Mouse (Mus musculus) heart, embryonic 16.5 days (tissue): ENCODE measurements around the gene Rph3al. TPM values are rescaled to one million over a fixed set of nuclear protein-coding genes. Genes with fewer than 3 reads are reported as not detected.

Experiments
- ATAC-seq: fragments of 200-750 bp; cut with Nextera tagmentation; replicated peaks from 2 replicates; pipeline ENCODE4 v1.8.0; 2017; ENCODE audit warnings: moderate number of reproducible peaks; ENCODE audit not compliant: insufficient read depth, low FRiP score; ENCODE audit errors: extremely low read depth
- H3K27ac ChIP-seq: fragments of 300-500 bp; sonication (generic); 2 replicates; pipeline ENCODE4 v1.5.1; 2014; ENCODE audit warnings: mild to moderate bottlenecking, low read length, control low read depth, moderate library complexity
- H3K27me3 ChIP-seq: fragments of 300-500 bp; sonication (generic); 2 replicates; pipeline ENCODE4 v1.6.1; 2014; ENCODE audit warnings: low read length, mixed read lengths; ENCODE audit not compliant: control insufficient read depth, insufficient read depth
- H3K36me3 ChIP-seq: fragments of 300-500 bp; sonication (generic); 2 replicates; pipeline ENCODE4 v1.6.1; 2014; ENCODE audit not compliant: control insufficient read depth, insufficient read depth
- H3K4me1 ChIP-seq: fragments of 300-500 bp; sonication (generic); 2 replicates; pipeline ENCODE4 v1.6.1; 2014; ENCODE audit warnings: low read length, mixed read lengths; ENCODE audit not compliant: control insufficient read depth, insufficient read depth
- H3K4me2 ChIP-seq: fragments of 300-500 bp; sonication (generic); 2 replicates; pipeline ENCODE4 v1.6.1; 2014; ENCODE audit warnings: low read depth, mild to moderate bottlenecking, control low read depth, low read length
- H3K4me3 ChIP-seq: fragments of 300-500 bp; sonication (generic); 2 replicates; pipeline ENCODE4 v1.5.1; 2014; ENCODE audit warnings: mild to moderate bottlenecking, control low read depth, low read length
- H3K9ac ChIP-seq: fragments of 300-500 bp; sonication (generic); 2 replicates; pipeline ENCODE4 v1.6.1; 2014; ENCODE audit warnings: low read length, control low read depth
- H3K9me3 ChIP-seq: fragments of 300-500 bp; sonication (generic); replicated peaks from 2 replicates; pipeline ENCODE4 v1.6.1; 2016; ENCODE audit warnings: low read length; ENCODE audit not compliant: control insufficient read depth
- WGBS: fragments of 180-500 bp; shearing (Covaris S2); extraction: QIAGEN DNeasy Blood & Tissue Kit; methylation state at CpG from one replicate; pipeline ENCODE4 v1.1.7; 2014; 5-methylcytosine and 5-hydroxymethylcytosine counted together
- polyA plus RNA-seq: library from polyadenylated mRNA; unstranded; fragments of >200 nt; fragmentation: Nextera tagmentation; extraction: Ambion mirVana; gene quantifications from 2 replicates; pipeline ENCODE4 v1.2.1, GENCODE M21; 2015

The Rph3al gene
- polyA plus RNA-seq, 1 experiment from 2014 or later, result 6.6 TPM

DNA sequence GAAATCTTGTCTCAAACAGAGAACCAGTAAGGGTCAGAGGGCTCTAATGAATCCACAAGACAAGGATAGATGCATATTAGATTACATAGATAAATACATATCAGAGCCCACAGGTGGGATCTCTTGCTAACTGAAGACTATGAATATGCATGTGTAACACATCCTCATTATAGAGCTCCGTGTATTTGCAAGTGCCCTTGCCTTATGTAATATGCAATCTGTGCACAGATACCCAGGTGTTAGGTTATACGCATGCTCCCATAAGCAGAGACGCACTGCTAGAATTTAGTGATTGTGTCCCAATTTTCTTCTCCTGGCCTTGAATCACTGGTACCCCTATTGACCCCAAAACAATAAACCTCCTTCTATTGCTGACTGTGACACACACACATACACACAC lies 34.0 kb upstream of the Rph3al start:
- Histone ChIP-seq H3K9ac (no peak overlapping the region), H3K4me3 (no peak overlapping the region), H3K36me3 (no peaks in the 10 kb centered on the region), H3K27me3 (peaks cover 16% of the 10 kb centered on the region), H3K27ac (no peak overlapping the region), H3K4me1 (peaks cover 2% of the 10 kb centered on the region; the same call in 1 of the 2 replicates), H3K4me2 (no peak overlapping the region), H3K9me3 (peaks cover 4% of the 10 kb centered on the region)
- no peak for ATAC-seq
- 86% methylated on average over 3 of the region's 3 CpGs for WGBS

DNA sequence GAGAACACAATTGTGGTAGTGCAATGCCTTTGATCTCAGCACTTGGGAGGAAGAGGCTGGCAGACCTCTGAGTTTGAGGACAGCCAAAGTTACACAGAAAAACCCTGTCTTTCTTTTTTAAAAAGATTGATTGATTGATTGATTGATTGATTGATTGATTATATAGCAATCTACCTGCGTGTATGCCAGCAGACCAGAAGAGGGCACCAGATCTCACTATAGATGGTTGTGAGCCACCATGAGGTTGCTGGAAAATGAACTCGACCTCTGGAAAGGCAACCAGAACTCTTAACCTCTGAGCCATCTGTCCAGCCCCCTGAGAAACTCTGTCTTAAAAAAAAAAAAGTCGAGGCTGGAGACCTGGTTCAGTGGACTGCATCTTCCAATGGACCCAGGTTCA lies 32.4 kb upstream of the Rph3al start:
- WGBS, result 35% methylated on average over 3 of the region's 3 CpGs

GRCm38 (mm10) chr11:75968761-75969160 lies 30.5 kb upstream of the Rph3al start:
- Histone ChIP-seq H3K27me3 (peaks cover 24% of the 10 kb centered on the region), H3K9ac (no peak overlapping the region), H3K27ac (no peak overlapping the region), H3K36me3 (no peaks in the 10 kb centered on the region), H3K9me3 (no peaks in the 10 kb centered on the region), H3K4me1 (peaks cover 10% of the 10 kb centered on the region), H3K4me3 (no peak overlapping the region), H3K4me2 (no peak overlapping the region)
- 89% methylated on average over 6 of the region's 6 CpGs for WGBS
- ATAC-seq, result no peak

More for the DNA sequence above, 32.4 kb upstream of the Rph3al start:
- no peaks in the 10 kb centered on the region for H3K36me3 ChIP-seq
- no peak for ATAC-seq
- peaks cover 9% of the 10 kb centered on the region for H3K4me1 ChIP-seq
- H3K4me2 ChIP-seq, result no peak overlapping the region
- H3K4me3 ChIP-seq, result no peak overlapping the region
- H3K9me3 ChIP-seq, result peaks cover 4% of the 10 kb centered on the region
- peaks cover 20% of the 10 kb centered on the region for H3K27me3 ChIP-seq
- no peak overlapping the region for H3K27ac ChIP-seq
- H3K9ac ChIP-seq, result no peak overlapping the region

GRCm38 (mm10) chr11:75966401-75967372 lies 28.5 kb upstream of the Rph3al start:
- Histone ChIP-seq H3K27me3 (peaks cover 24% of the 10 kb centered on the region), H3K9ac (peak overlapping the region; percentile 86), H3K36me3 (no peaks in the 10 kb centered on the region), H3K9me3 (no peaks in the 10 kb centered on the region), H3K27ac (peak overlapping the region; percentile 55), H3K4me2 (peak overlapping the region; percentile 98), H3K4me1 (peaks cover 8% of the 10 kb centered on the region), H3K4me3 (peak overlapping the region; percentile 82)
- peak; percentile 84 for ATAC-seq
- WGBS, result under 1% methylated on average over 87 of the region's 90 CpGs

- Histone ChIP-seq H3K27ac (peak overlapping the region; percentile 0; the same call in 1 of the 2 replicates), H3K4me3 (peak overlapping the region; percentile 82), H3K27me3 (peaks cover 24% of the 10 kb centered on the region), H3K9ac (peak overlapping the region; percentile 86), H3K4me1 (peaks cover 8% of the 10 kb centered on the region), H3K36me3 (no peaks in the 10 kb centered on the region), H3K4me2 (peak overlapping the region; percentile 98), H3K9me3 (no peaks in the 10 kb centered on the region)
- 17% methylated on average over 28 of the region's 28 CpGs for WGBS
- no peak for ATAC-seq
These were observed 27.6 kb upstream of the Rph3al start for GRCm38 (mm10) chr11:75965674-75966400.

DNA sequence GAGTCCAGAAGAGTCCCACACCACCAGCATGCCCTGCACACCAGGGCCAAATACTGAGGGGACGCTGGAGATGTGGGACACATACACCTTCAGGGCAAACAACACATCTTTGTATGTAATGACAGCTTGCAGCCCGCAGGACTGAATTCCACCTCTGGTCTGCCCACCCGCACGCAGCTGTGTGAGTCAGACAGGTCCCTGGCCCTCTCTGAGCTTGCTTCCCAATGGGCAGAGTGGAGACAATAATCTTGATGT lies 26.2 kb upstream of the Rph3al start:
- H3K27ac ChIP-seq, result no peak overlapping the region
- no peak overlapping the region for H3K4me2 ChIP-seq
- H3K4me1 ChIP-seq, result peaks cover 8% of the 10 kb centered on the region
- H3K36me3 ChIP-seq, result no peaks in the 10 kb centered on the region
- H3K4me3 ChIP-seq, result no peak overlapping the region
- no peak for ATAC-seq
- H3K9me3 ChIP-seq, result no peaks in the 10 kb centered on the region
- H3K9ac ChIP-seq, result no peak overlapping the region
- peaks cover 22% of the 10 kb centered on the region for H3K27me3 ChIP-seq
- 65% methylated on average over 4 of the region's 4 CpGs for WGBS

- Histone ChIP-seq H3K9ac (no peak overlapping the region), H3K27me3 (peaks cover 21% of the 10 kb centered on the region), H3K4me3 (no peak overlapping the region), H3K4me1 (peaks cover 8% of the 10 kb centered on the region), H3K4me2 (no peak overlapping the region), H3K9me3 (no peaks in the 10 kb centered on the region), H3K27ac (no peak overlapping the region), H3K36me3 (no peaks in the 10 kb centered on the region)
- 44% methylated on average over 11 of the region's 11 CpGs for WGBS
- ATAC-seq, result no peak
These were observed 25.7 kb upstream of the Rph3al start for GRCm38 (mm10) chr11:75963730-75964475.

GRCm38 (mm10) chr11:75961782-75962181 lies 23.6 kb upstream of the Rph3al start:
- H3K27ac ChIP-seq, result no peak overlapping the region
- WGBS, result 67% methylated on average over 7 of the region's 7 CpGs

More at GRCm38 (mm10) chr11:75961782-75962181, 23.6 kb upstream of the Rph3al start:
- peaks cover 9% of the 10 kb centered on the region for H3K27me3 ChIP-seq
- no peaks in the 10 kb centered on the region for H3K36me3 ChIP-seq
- peaks cover 8% of the 10 kb centered on the region for H3K4me1 ChIP-seq
- no peaks in the 10 kb centered on the region for H3K9me3 ChIP-seq
- H3K9ac ChIP-seq, result no peak overlapping the region
- H3K4me3 ChIP-seq, result no peak overlapping the region
- H3K4me2 ChIP-seq, result no peak overlapping the region
- ATAC-seq, result no peak
